25 mouse cellular contexts compared by ENCODE assay signal in genomic region chr8:106656046-106656445, GRCm38 (mm10). TPM values are rescaled to one million over a fixed set of nuclear protein-coding genes. Genes with fewer than 3 reads are reported as not detected.
DNase-seq lines count a peak whose midpoint lies in the region; ATAC-seq and TF ChIP-seq lines count a peak whose summit lies in the region.
"Had no signal": no experiment of that assay in that cellular context is flagged by ENCODE, and none has a peak within 500 bp of the region (broad histone marks: within the 10 kb centered on the region; RNA-seq: fewer than 3 reads in every experiment).

No protein-coding gene starts in this region.

- H3K4me3 ChIP-seq in stomach, postnatal 0 days (ENCODE audit: low read depth, low read length): no peak overlapping the region
- H3K4me3 ChIP-seq: embryonic facial prominence, embryonic 12.5 days; embryonic facial prominence, embryonic 15.5 days; forebrain, embryonic 15.5 days; heart, embryonic 10.5 days; heart, embryonic 13.5 days; hindbrain, embryonic 12.5 days; hindbrain, embryonic 15.5 days had no signal

- no peaks in the 10 kb centered on the region for H3K9me3 ChIP-seq in stomach, postnatal 0 days (ENCODE audit: control insufficient read depth, low read length)
- H3K9me3 ChIP-seq: embryonic facial prominence, embryonic 12.5 days; embryonic facial prominence, embryonic 15.5 days; forebrain, embryonic 15.5 days; G1E; heart, embryonic 10.5 days; heart, embryonic 13.5 days; hindbrain, embryonic 12.5 days; hindbrain, embryonic 15.5 days had no signal

- H3K4me2 ChIP-seq in stomach, postnatal 0 days (replicated peaks; ENCODE audit: low read depth): no peak overlapping the region
- H3K4me2 ChIP-seq: embryonic facial prominence, embryonic 12.5 days; embryonic facial prominence, embryonic 15.5 days; forebrain, embryonic 15.5 days; heart, embryonic 13.5 days; hindbrain, embryonic 12.5 days; hindbrain, embryonic 15.5 days had no signal

- H3K27me3 ChIP-seq in stomach, postnatal 0 days (ENCODE audit: control insufficient read depth, insufficient read depth, low read length): no peaks in the 10 kb centered on the region
- H3K27me3 ChIP-seq: CH12.LX; embryonic facial prominence, embryonic 12.5 days; embryonic facial prominence, embryonic 15.5 days; forebrain, embryonic 15.5 days; heart, embryonic 13.5 days; hindbrain, embryonic 12.5 days; hindbrain, embryonic 15.5 days had no signal

- peak; percentile 88 for ATAC-seq in stomach, postnatal 0 days (ENCODE audit: low FRiP score, low TSS enrichment)
- no peak for ATAC-seq in megakaryocyte progenitor cell, adult 5-6 weeks (replicated peaks; ENCODE audit: poor library complexity)
- ATAC-seq: activated CD4-positive, CD25-positive, alpha-beta regulatory T cell, adult 4 months; forebrain, embryonic 15.5 days; intestine, postnatal 0 days had no signal

- no peak overlapping the region for H3K27ac ChIP-seq in stomach, postnatal 0 days (replicated peaks)
- H3K27ac ChIP-seq: embryonic facial prominence, embryonic 12.5 days; embryonic facial prominence, embryonic 15.5 days; forebrain, embryonic 15.5 days; heart, embryonic 10.5 days; heart, embryonic 13.5 days; hindbrain, embryonic 12.5 days; hindbrain, embryonic 15.5 days had no signal

- H3K4me1 ChIP-seq in stomach, postnatal 0 days (replicated peaks; ENCODE audit: control insufficient read depth, insufficient read depth): no peaks in the 10 kb centered on the region
- H3K4me1 ChIP-seq: embryonic facial prominence, embryonic 12.5 days; embryonic facial prominence, embryonic 15.5 days; forebrain, embryonic 15.5 days; heart, embryonic 10.5 days; heart, embryonic 13.5 days; hindbrain, embryonic 12.5 days; hindbrain, embryonic 15.5 days had no signal

- H3K36me3 ChIP-seq in stomach, postnatal 0 days (ENCODE audit: control insufficient read depth, insufficient read depth, low read length): peaks cover 2% of the 10 kb centered on the region; the same call in 1 of the 2 replicates
- H3K36me3 ChIP-seq: embryonic facial prominence, embryonic 12.5 days; embryonic facial prominence, embryonic 15.5 days; forebrain, embryonic 15.5 days; G1E; heart, embryonic 10.5 days; heart, embryonic 13.5 days; hindbrain, embryonic 12.5 days; hindbrain, embryonic 15.5 days had no signal

- H3K9ac ChIP-seq in stomach, postnatal 0 days (ENCODE audit: low read length): no peak overlapping the region
- H3K9ac ChIP-seq: embryonic facial prominence, embryonic 12.5 days; embryonic facial prominence, embryonic 15.5 days; forebrain, embryonic 15.5 days; heart, embryonic 13.5 days; hindbrain, embryonic 12.5 days; hindbrain, embryonic 15.5 days had no signal

- no peak for TF ChIP-seq CTCF in stomach, postnatal 0 days (IDR thresholded peaks at IDR 0.05; ENCODE audit: low read depth)

- DNase-seq in adrenal gland, postnatal 14 days: peak; percentile 20
- no peak for DNase-seq in adrenal gland, adult 8-10 months
- DNase-seq in 3134 (ENCODE audit: extremely low read depth, insufficient read length, low spot score) (peak; percentile 28), 416B (ENCODE audit: low read depth) (peak; percentile 83)
- no peak for DNase-seq in stomach, postnatal 0 days (ENCODE audit: low spot score)
- no peak for DNase-seq in ovary, postnatal 14 days (ENCODE audit: low spot score)
- DNase-seq: B cell, adult 2 months; cerebellum, adult 18-20 months; cerebellum, adult 9-10 months; cerebellum, postnatal 25 days; gastrocnemius, postnatal 25 days; heart, adult 18-20 months had no signal

- TF ChIP-seq EP300 in stomach, postnatal 0 days (optimal IDR thresholded peaks at IDR 0.05): no peak

RNA-seq across cellular contexts. Expression of gene Tango6, which starts 26.8 kb away (rescaled TPM):
- total RNA-seq in adrenal gland, postnatal 14 days (2021): 8.4 and 9.7 TPM in 2 replicates
- total RNA-seq in adrenal gland, adult 8-10 months (2022): 10 to 100 TPM; 10.2 to 14.2 (median 12.4) TPM
- polyA plus RNA-seq in stomach, postnatal 0 days (2015; fragmentation: Nextera tagmentation; extraction: Ambion mirVana): 3.0 and 3.1 TPM in 2 replicates
- 6.4 and 8.0 TPM in 2 replicates for total RNA-seq in megakaryocyte progenitor cell, adult 5-6 weeks (2015)
- total RNA-seq in megakaryocyte progenitor cell, adult 5-6 weeks (2017): 5.6 and 5.7 TPM in 2 replicates

RNA-seq across cellular contexts. Expression of gene Cdh1, which starts 52.9 kb away (rescaled TPM):
- total RNA-seq in adrenal gland, postnatal 14 days (2021): 0.56 and 5.2 TPM in 2 replicates
- under 1 TPM; 0.06 to 0.38 (median 0.21) TPM for total RNA-seq in adrenal gland, adult 8-10 months (2022)
- 118 and 131 TPM in 2 replicates for polyA plus RNA-seq in stomach, postnatal 0 days (2015; fragmentation: Nextera tagmentation; extraction: Ambion mirVana)
- 0.42 and 1.2 TPM in 2 replicates for total RNA-seq in megakaryocyte progenitor cell, adult 5-6 weeks (2015)
- 0.62 and 1.3 TPM in 2 replicates for total RNA-seq in megakaryocyte progenitor cell, adult 5-6 weeks (2017)
- total RNA-seq: adrenal gland, postnatal 36 days had no signal
- polyA plus RNA-seq: G1E had no signal

Comparison
In these comparisons a context has a peak if more than half of its experiments do, and no peak if none do; other contexts are left out.
1. DNase-seq: peak in adrenal gland, postnatal 14 days (single experiment), 3134 (single experiment) and 416B (single experiment); none in adrenal gland, adult 8-10 months (single experiment), stomach, postnatal 0 days (single experiment) and ovary, postnatal 14 days (single experiment).